Comparison of ENCODE assay signal across 18 mouse cellular contexts in genomic region chr19:24214939-24215338, GRCm38 (mm10). TPM values are rescaled to one million over a fixed set of nuclear protein-coding genes. Genes with fewer than 3 reads are reported as not detected.
DNase-seq lines count a peak whose midpoint lies in the region; ATAC-seq and TF ChIP-seq lines count a peak whose summit lies in the region.
"Had no signal": no experiment of that assay in that cellular context is flagged by ENCODE, and none has a peak within 500 bp of the region (broad histone marks: within the 10 kb centered on the region; RNA-seq: fewer than 3 reads in every experiment).

No protein-coding gene starts in this region.

- no peaks in the 10 kb centered on the region for H3K9me3 ChIP-seq in lung, embryonic 14.5 days (ENCODE audit: low read depth, low read length)
- H3K9me3 ChIP-seq in kidney, embryonic 15.5 days (replicated peaks): no peaks in the 10 kb centered on the region
- no peaks in the 10 kb centered on the region for H3K9me3 ChIP-seq in hindbrain, embryonic 11.5 days (ENCODE audit: control insufficient read depth, low read length)
- H3K9me3 ChIP-seq: embryonic facial prominence, embryonic 12.5 days; forebrain, embryonic 10.5 days; heart, embryonic 10.5 days; neural tube, embryonic 15.5 days; stomach, embryonic 15.5 days had no signal

- no peaks in the 10 kb centered on the region for H3K27me3 ChIP-seq in lung, embryonic 14.5 days (ENCODE audit: insufficient read depth, low read length)
- no peaks in the 10 kb centered on the region for H3K27me3 ChIP-seq in kidney, embryonic 15.5 days
- H3K27me3 ChIP-seq in hindbrain, embryonic 11.5 days (ENCODE audit: control insufficient read depth, insufficient read depth, low read length): no peaks in the 10 kb centered on the region
- H3K27me3 ChIP-seq: embryonic facial prominence, embryonic 12.5 days; neural tube, embryonic 15.5 days; stomach, embryonic 15.5 days had no signal

- TF ChIP-seq CTCF in lung, embryonic 14.5 days (IDR thresholded peaks at IDR 0.05; ENCODE audit: low read depth): 0 out of 2 replicates have a peak, but pooled peaks have one; percentile 10

- ATAC-seq in lung, embryonic 14.5 days (ENCODE audit: insufficient read depth): no peak
- ATAC-seq in kidney, embryonic 15.5 days (replicated peaks; ENCODE audit: low FRiP score): no peak
- ATAC-seq in hindbrain, embryonic 11.5 days (ENCODE audit: low FRiP score): no peak
- ATAC-seq in erythroblast, adult 5-6 weeks (replicated peaks; ENCODE audit: low FRiP score, poor library complexity, severe bottlenecking): no peak

- DNase-seq in kidney, adult 18-20 months: peak; percentile 28
- no peak for DNase-seq in kidney, postnatal 10 days
- DNase-seq in lung, embryonic 14.5 days: no peak
- no peak for DNase-seq in lung, postnatal 4 days
- no peak for DNase-seq in hindbrain, embryonic 11.5 days (ENCODE audit: low spot score)
- DNase-seq: adrenal gland, adult 2 months; cerebellum, adult 11-12 months; cerebellum, postnatal 36 days; gastrocnemius, postnatal 14 days; heart, postnatal 4 days; layer of hippocampus, postnatal 36 days had no signal

- H3K4me1 ChIP-seq in lung, embryonic 14.5 days (ENCODE audit: insufficient read depth): peaks cover 19% of the 10 kb centered on the region
- peaks cover 39% of the 10 kb centered on the region for H3K4me1 ChIP-seq in kidney, embryonic 15.5 days
- no peaks in the 10 kb centered on the region for H3K4me1 ChIP-seq in hindbrain, embryonic 11.5 days (replicated peaks; ENCODE audit: control insufficient read depth, insufficient read depth, low read length)
- H3K4me1 ChIP-seq: neural tube, embryonic 15.5 days; stomach, embryonic 15.5 days had no signal

- H3K4me2 ChIP-seq in lung, embryonic 14.5 days: no peak overlapping the region
- no peak overlapping the region for H3K4me2 ChIP-seq in kidney, embryonic 15.5 days
- H3K4me2 ChIP-seq in hindbrain, embryonic 11.5 days (replicated peaks; ENCODE audit: low read depth, low read length): no peak overlapping the region
- H3K4me2 ChIP-seq: embryonic facial prominence, embryonic 12.5 days; neural tube, embryonic 15.5 days; stomach, embryonic 15.5 days had no signal

- no peak overlapping the region for H3K27ac ChIP-seq in lung, embryonic 14.5 days (ENCODE audit: low read depth)
- H3K27ac ChIP-seq in kidney, embryonic 15.5 days: 0 out of 2 replicates have a peak overlapping the region, but pooled peaks have one; percentile 14
- H3K27ac ChIP-seq in hindbrain, embryonic 11.5 days (ENCODE audit: low read depth, low read length): no peak overlapping the region
- H3K27ac ChIP-seq: embryonic facial prominence, embryonic 12.5 days; forebrain, embryonic 10.5 days; heart, embryonic 10.5 days; neural tube, embryonic 15.5 days; stomach, embryonic 15.5 days had no signal

- no peak overlapping the region for H3K4me3 ChIP-seq in lung, embryonic 14.5 days (ENCODE audit: low read depth, low read length)
- H3K4me3 ChIP-seq in kidney, embryonic 15.5 days (replicated peaks): no peak overlapping the region
- H3K4me3 ChIP-seq in hindbrain, embryonic 11.5 days (ENCODE audit: low read depth, low read length): no peak overlapping the region
- H3K4me3 ChIP-seq: embryonic facial prominence, embryonic 12.5 days; forebrain, embryonic 10.5 days; heart, embryonic 10.5 days; neural tube, embryonic 15.5 days; stomach, embryonic 15.5 days had no signal

- WGBS in lung, embryonic 14.5 days: 67% methylated on average over 7 of the region's 7 CpGs
- WGBS in kidney, embryonic 15.5 days: 70% methylated on average over 7 of the region's 7 CpGs
- 83% methylated on average over 7 of the region's 7 CpGs for WGBS in hindbrain, embryonic 11.5 days

- H3K36me3 ChIP-seq in lung, embryonic 14.5 days (ENCODE audit: insufficient read depth): no peaks in the 10 kb centered on the region
- H3K36me3 ChIP-seq in kidney, embryonic 15.5 days: no peaks in the 10 kb centered on the region
- no peaks in the 10 kb centered on the region for H3K36me3 ChIP-seq in hindbrain, embryonic 11.5 days (ENCODE audit: control insufficient read depth, insufficient read depth, low read length)
- H3K36me3 ChIP-seq: embryonic facial prominence, embryonic 12.5 days; forebrain, embryonic 10.5 days; heart, embryonic 10.5 days; neural tube, embryonic 15.5 days; stomach, embryonic 15.5 days had no signal

- no peak overlapping the region for H3K9ac ChIP-seq in lung, embryonic 14.5 days
- no peak overlapping the region for H3K9ac ChIP-seq in kidney, embryonic 15.5 days
- no peak overlapping the region for H3K9ac ChIP-seq in hindbrain, embryonic 11.5 days (ENCODE audit: low read depth, low read length)
- H3K9ac ChIP-seq: embryonic facial prominence, embryonic 12.5 days; neural tube, embryonic 15.5 days; stomach, embryonic 15.5 days had no signal

RNA-seq across cellular contexts. Expression of gene Tjp2, which starts 9.9 kb away (rescaled TPM):
- polyA plus RNA-seq in lung, embryonic 14.5 days (2014; fragmentation: Nextera tagmentation; extraction: Ambion mirVana): 38.5 and 40.0 TPM in 2 replicates
- 31.3 and 31.4 TPM in 2 replicates for polyA plus RNA-seq in kidney, embryonic 15.5 days (2015; fragmentation: Nextera tagmentation; extraction: Ambion mirVana)
- 18.1 and 19.1 TPM in 2 replicates for polyA plus RNA-seq in hindbrain, embryonic 11.5 days (2014; fragmentation: Nextera tagmentation; extraction: Ambion mirVana)
- not detected in 2 replicates for total RNA-seq in erythroblast, adult 5-6 weeks (2015; ENCODE audit: low replicate concordance)
- total RNA-seq in erythroblast, adult 5-6 weeks (2017; ENCODE audit: low replicate concordance): 0.17 and 0.98 TPM in 2 replicates
